In genomic region chr15:100551326-100552307, GRCm38 (mm10) we compare ENCODE assay signal across 8 mouse cellular contexts. TPM values are rescaled to one million over a fixed set of nuclear protein-coding genes. Genes with fewer than 3 reads are reported as not detected.
DNase-seq lines count a peak whose midpoint lies in the region; ATAC-seq and TF ChIP-seq lines count a peak whose summit lies in the region.

Gene Tfcp2 (minus strand): TSS chr15:100552008.

- peak within 1 kb of the TSS; percentile 68 to 72 for H3K4me3 ChIP-seq in MEL (ENCODE audit: control insufficient read depth in 1 of 2, insufficient read depth in 1 of 2, low read depth in 2 of 2, low read length in 2 of 2)
- peak within 1 kb of the TSS; percentile 84 for H3K4me3 ChIP-seq in cerebellum, adult 2 months (replicated peaks; ENCODE audit: insufficient read depth, low read depth, low read length)
- peak within 1 kb of the TSS; percentile 63 for H3K4me3 ChIP-seq in forebrain, postnatal 0 days (ENCODE audit: low read depth, low read length)
- H3K4me3 ChIP-seq in lung, embryonic 15.5 days: peak within 1 kb of the TSS; percentile 82

- peaks cover 20% of the 10 kb centered on the region for H3K79me2 ChIP-seq in MEL (ENCODE audit: control insufficient read depth, insufficient read depth, low read length, poor library complexity)

- peak within 1 kb of the TSS; percentile 76 for H3K9ac ChIP-seq in MEL (ENCODE audit: control insufficient read depth, low read depth, low read length, poor library complexity, severe bottlenecking)
- H3K9ac ChIP-seq in forebrain, postnatal 0 days: peak within 1 kb of the TSS; percentile 69
- peak within 1 kb of the TSS; percentile 85 for H3K9ac ChIP-seq in lung, embryonic 15.5 days

- peaks cover 12 to 17% of the 10 kb centered on the region in 2 experiments for H3K4me1 ChIP-seq in MEL (ENCODE audit: control insufficient read depth in 1 of 2, insufficient read depth in 2 of 2, low read length in 2 of 2)
- H3K4me1 ChIP-seq in cerebellum, adult 2 months (ENCODE audit: control insufficient read depth, insufficient read depth, low read length): peaks cover 4% of the 10 kb centered on the region; the same call in 1 of the 2 replicates
- 0 out of 2 replicates have a peak, but pooled peaks cover 8% of the 10 kb centered on the region for H3K4me1 ChIP-seq in forebrain, postnatal 0 days (ENCODE audit: insufficient read depth)
- peaks cover 17% of the 10 kb centered on the region for H3K4me1 ChIP-seq in lung, embryonic 15.5 days

- peak within 1 kb of the TSS; percentile 26 for H3K27ac ChIP-seq in MEL (ENCODE audit: control insufficient read depth, low read depth, low read length)
- H3K27ac ChIP-seq in cerebellum, adult 2 months (ENCODE audit: insufficient read depth, low read length): peak within 1 kb of the TSS; percentile 78
- H3K27ac ChIP-seq in forebrain, postnatal 0 days (ENCODE audit: low read depth, low read length): peak within 1 kb of the TSS; percentile 79
- peak within 1 kb of the TSS; percentile 94 for H3K27ac ChIP-seq in lung, embryonic 15.5 days

- TF ChIP-seq CTCF in MEL (IDR thresholded peaks at IDR 0.05 in 2 of 3, conservative IDR thresholded peaks at IDR 0.05 in 1 of 3; ENCODE audit: control insufficient read depth in 1 of 3, insufficient read depth in 1 of 3, low read depth in 2 of 3, low read length in 3 of 3, poor library complexity in 1 of 3, severe bottlenecking in 1 of 3): no peak
- TF ChIP-seq CTCF in cerebellum, adult 2 months (IDR thresholded peaks at IDR 0.05; ENCODE audit: borderline replicate concordance, insufficient read depth, low read depth, low read length): no peak
- no peak for TF ChIP-seq CTCF in forebrain, postnatal 0 days (IDR thresholded peaks at IDR 0.05; ENCODE audit: low read depth)

- peak; percentile 71 to 98; a peak in 3 of 4 replicates for TF ChIP-seq POLR2A in MEL (IDR thresholded peaks at IDR 0.05; ENCODE audit: control insufficient read depth in 1 of 2, insufficient read depth in 1 of 2, low read depth in 1 of 2, low read length in 2 of 2, poor library complexity in 1 of 2)
- peak; percentile 98; the same call in 1 of the 2 replicates for TF ChIP-seq POLR2A in cerebellum, adult 2 months (IDR thresholded peaks at IDR 0.05; ENCODE audit: borderline replicate concordance, insufficient read depth, low read length)

- peak; percentile 99 for DNase-seq in MEL (ENCODE audit: low read depth, low spot score)
- peak; percentile 99 for DNase-seq in cerebellum, adult 2 months
- peak; percentile 98 for DNase-seq in forebrain, postnatal 0 days
- peak; percentile 98 for DNase-seq in heart, postnatal 4 days
- peak; percentile 99 for DNase-seq in layer of hippocampus, adult 8-10 months (ENCODE audit: low spot score in 2 of 2)
- peak; percentile 98 for DNase-seq in ovary, adult 18-20 months (ENCODE audit: low spot score)
- DNase-seq in thymus, postnatal 0 days (ENCODE audit: low spot score): peak; percentile 96

- peak in 1 of 2 experiments; percentile 20; a peak in 1 of 4 replicates for TF ChIP-seq EP300 in MEL (IDR thresholded peaks at IDR 0.05; ENCODE audit: low read depth in 1 of 2, low read length in 2 of 2)

- peaks cover 0 to 27% of the 10 kb centered on the region in 2 experiments; a peak in 3 of 4 replicates for H3K36me3 ChIP-seq in MEL (ENCODE audit: control insufficient read depth in 1 of 2, insufficient read depth in 2 of 2, low read length in 2 of 2)
- peaks cover 6% of the 10 kb centered on the region; the same call in 1 of the 2 replicates for H3K36me3 ChIP-seq in forebrain, postnatal 0 days (ENCODE audit: insufficient read depth)
- peaks cover 10% of the 10 kb centered on the region for H3K36me3 ChIP-seq in lung, embryonic 15.5 days

- no peaks in the 10 kb centered on the region for H3K27me3 ChIP-seq in MEL (ENCODE audit: control insufficient read depth in 1 of 2, insufficient read depth in 2 of 2, low read length in 2 of 2)
- no peaks in the 10 kb centered on the region for H3K27me3 ChIP-seq in cerebellum, adult 2 months (ENCODE audit: control insufficient read depth, insufficient read depth, low read length)
- H3K27me3 ChIP-seq in forebrain, postnatal 0 days (ENCODE audit: insufficient read depth, low read length): no peaks in the 10 kb centered on the region
- H3K27me3 ChIP-seq in lung, embryonic 15.5 days: no peaks in the 10 kb centered on the region

- WGBS in cerebellum, adult 2 months: under 1% methylated on average over 84 of the region's 84 CpGs
- 2% methylated on average over 84 of the region's 84 CpGs for WGBS in forebrain, postnatal 0 days
- 1% methylated on average over 84 of the region's 84 CpGs for WGBS in lung, embryonic 15.5 days

- TF ChIP-seq RAD21 in MEL (IDR thresholded peaks at IDR 0.05; ENCODE audit: low read depth, low read length): no peak

- ATAC-seq in forebrain, postnatal 0 days: peak; percentile 100
- ATAC-seq in lung, embryonic 15.5 days (ENCODE audit: borderline replicate concordance, extremely low read depth, low FRiP score, low TSS enrichment): peak; percentile 99

- peak within 1 kb of the TSS; percentile 91 for H3K4me2 ChIP-seq in forebrain, postnatal 0 days (ENCODE audit: low read depth)
- peak within 1 kb of the TSS; percentile 79 for H3K4me2 ChIP-seq in lung, embryonic 15.5 days

- no peaks in the 10 kb centered on the region for H3K9me3 ChIP-seq in MEL (replicated peaks; ENCODE audit: insufficient read depth, low read length)
- H3K9me3 ChIP-seq in forebrain, postnatal 0 days (ENCODE audit: low read length): no peaks in the 10 kb centered on the region
- H3K9me3 ChIP-seq in lung, embryonic 15.5 days: no peaks in the 10 kb centered on the region

TF ChIP-seq in MEL, 35 proteins besides CTCF, POLR2A, EP300 and RAD21:
- TF ChIP-seq HCFC1 (IDR thresholded peaks at IDR 0.05; ENCODE audit: low read depth, low read length) (peak; percentile 78), NRF1 (IDR thresholded peaks at IDR 0.05; ENCODE audit: insufficient read depth, low read depth, low read length, poor library complexity, severe bottlenecking) (peak; percentile 72), SIN3A (IDR thresholded peaks at IDR 0.05; ENCODE audit: low read length) (peak; percentile 77), ZMIZ1 (IDR thresholded peaks at IDR 0.05; ENCODE audit: low read depth, low read length) (peak; percentile 93), ELF1 (IDR thresholded peaks at IDR 0.05; ENCODE audit: low read depth, low read length) (peak; percentile 55; the same call in 1 of the 2 replicates), MEF2A (IDR thresholded peaks at IDR 0.05; ENCODE audit: extremely low read depth, insufficient replicate concordance, low read depth, low read length, poor library complexity, severe bottlenecking) (no peak), MAZ (IDR thresholded peaks at IDR 0.05; ENCODE audit: low read depth, low read length) (peak; percentile 70; the same call in 1 of the 2 replicates), RCOR1 (IDR thresholded peaks at IDR 0.05; ENCODE audit: low read depth, low read length) (no peak; the same call in 1 of the 2 replicates), TBP (IDR thresholded peaks at IDR 0.05; ENCODE audit: low read depth, low read length) (peak; percentile 94), TCF12 (IDR thresholded peaks at IDR 0.05; ENCODE audit: low read depth, low read length) (peak; percentile 39), MYC (IDR thresholded peaks at IDR 0.05; ENCODE audit: low read depth, low read length) (peak; percentile 62; the same call in 1 of the 2 replicates), NELFE (IDR thresholded peaks at IDR 0.05; ENCODE audit: low read depth, low read length) (peak; percentile 95), MAX (IDR thresholded peaks at IDR 0.05; ENCODE audit: low read length) (peak; percentile 91), MXI1 (IDR thresholded peaks at IDR 0.05; ENCODE audit: low read depth, low read length) (peak; percentile 87; the same call in 1 of the 2 replicates), KAT2A (conservative IDR thresholded peaks at IDR 0.05; ENCODE audit: low read depth, low read length) (no peak), POLR2AphosphoS2 (IDR thresholded peaks at IDR 0.05; ENCODE audit: low read length) (peak; percentile 95), USF2 (IDR thresholded peaks at IDR 0.05; ENCODE audit: borderline replicate concordance in 1 of 2, insufficient read depth in 1 of 2, low read depth in 1 of 2, low read length in 2 of 2) (no peak), ETS1 (IDR thresholded peaks at IDR 0.05; ENCODE audit: low read depth, low read length) (no peak), CHD2 (IDR thresholded peaks at IDR 0.05; ENCODE audit: low read length) (peak; percentile 89), TAL1 (IDR thresholded peaks at IDR 0.05; ENCODE audit: low read length) (no peak), UBTF (IDR thresholded peaks at IDR 0.05; ENCODE audit: borderline replicate concordance, insufficient read depth, low read depth, low read length) (0 out of 2 replicates have a peak, but pooled peaks have one; percentile 56)

RNA-seq across cellular contexts. Expression of gene Tfcp2, which starts in this region (rescaled TPM):
- total RNA-seq in MEL (2012; rRNA removed): 15.4 and 21.5 TPM in 2 replicates
- 10 to 100 TPM in 1 of 2 experiments, not detected in 1; 20.4 TPM for polyA plus RNA-seq in MEL (2012; ENCODE audit: insufficient read depth in 1 of 2, insufficient read length in 2 of 2, low read depth in 1 of 2, low replicate concordance in 2 of 2, missing spikeins in 1 of 2)
- polyA plus RNA-seq in cerebellum, adult 2 months (2012; rRNA removed): 25.4 and 27.6 TPM in 2 replicates
- total RNA-seq in forebrain, postnatal 0 days (2014; rRNA removed): 25.5 and 34.5 TPM in 2 replicates
- 18.2 and 29.0 TPM in 2 replicates for polyA plus RNA-seq in forebrain, postnatal 0 days (2015; fragmentation: Nextera tagmentation; extraction: Ambion mirVana)
- 10 to 100 TPM; 14.4 to 14.6 TPM for total RNA-seq in heart, postnatal 4 days (2021)
- total RNA-seq in layer of hippocampus, adult 8-10 months (2022): 10 to 100 TPM; 31.4 to 41.1 (median 36.5) TPM
- 24.1 and 27.3 TPM in 2 replicates for polyA plus RNA-seq in lung, embryonic 15.5 days (2015; fragmentation: Nextera tagmentation; extraction: Ambion mirVana)
- 7.0 and 8.4 TPM in 2 replicates for polyA plus RNA-seq in thymus, postnatal 0 days (2015; fragmentation: Nextera tagmentation; extraction: Ambion mirVana)

Comparison
In these comparisons a context has a peak if more than half of its experiments do, and no peak if none do; other contexts are left out.
1. Peak in every context shown above with its lines: DNase-seq, ATAC-seq, H3K4me3 ChIP-seq and H3K27ac ChIP-seq.
2. H3K27ac ChIP-seq: peak in every context shown above with its lines; median percentile 94 in lung, embryonic 15.5 days; 79 in forebrain, postnatal 0 days; 78 in cerebellum, adult 2 months; 26 in MEL.